Mouse (Mus musculus) brain, embryonic 14.5 days (tissue): ENCODE results near the gene Rad54l.

Experiments
- CTCF ChIP-seq: fragments of 200-500 bp; IDR thresholded peaks from 2 replicates; pipeline ENCODE4 v1.5.1; 2012; ENCODE audit warnings: inconsistent platforms, mild to moderate bottlenecking, moderate library complexity, borderline replicate concordance; ENCODE audit not compliant: insufficient read depth, insufficient read length; ENCODE audit errors: extremely low read depth
- POLR2A ChIP-seq: fragments of 200-500 bp; IDR thresholded peaks from 2 replicates; pipeline ENCODE4 v1.6.1; 2012; ENCODE audit warnings: mild to moderate bottlenecking, inconsistent platforms, borderline replicate concordance; ENCODE audit not compliant: poor library complexity, insufficient read depth, insufficient read length, severe bottlenecking; ENCODE audit errors: extremely low read depth

DNA sequence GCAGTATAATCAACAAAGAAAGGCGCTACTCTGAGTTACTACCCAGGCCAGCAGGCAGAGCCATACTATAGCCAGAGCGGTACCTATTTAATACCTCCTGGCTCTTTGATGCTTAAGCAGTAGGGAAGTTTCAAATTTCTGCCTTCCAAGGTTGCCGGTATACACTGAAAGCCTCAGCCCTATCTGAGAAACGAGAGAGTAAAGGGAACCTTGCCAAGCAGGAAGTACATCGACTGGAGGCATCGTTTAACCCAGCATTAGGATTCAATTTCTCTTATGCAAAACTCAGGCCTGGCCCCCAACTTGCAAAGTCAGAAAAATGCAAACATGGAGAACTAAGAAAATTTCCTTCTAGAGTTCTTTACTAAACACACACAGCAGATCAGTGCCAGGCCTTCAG is 53.4 kb downstream of the Rad54l start:
- TF ChIP-seq CTCF, result no peak
- TF ChIP-seq POLR2A, result no peak
